Mouse (Mus musculus) kidney, postnatal 0 days (tissue): ENCODE data around the gene Bglap. TPM values are rescaled to one million over a fixed set of nuclear protein-coding genes. Genes with fewer than 3 reads are reported as not detected.
"Not testable (repeated sequence)": the region's sequence is repeated elsewhere in the genome, so short reads cannot be mapped to it uniquely, and the experiment has no call there.

Source experiments
- ATAC-seq: fragments of 200-750 bp; cut with Nextera tagmentation; replicated peaks from 2 replicates; pipeline ENCODE4 v1.8.0; 2017; ENCODE audit warnings: low read depth, moderate number of reproducible peaks, moderate TSS enrichment, moderate library complexity; ENCODE audit not compliant: low FRiP score
- DNase-seq: peaks from one replicate; pipeline ENCODE4 v3.0.0-alpha.2; 2016; ENCODE audit warnings: low spot score
- H3K27ac ChIP-seq: fragments of 300-500 bp; sonication (generic); 2 replicates; pipeline ENCODE4 v1.5.1; 2014; ENCODE audit warnings: mild to moderate bottlenecking
- H3K27me3 ChIP-seq: fragments of 300-500 bp; sonication (generic); 2 replicates; pipeline ENCODE4 v1.6.1; 2014; ENCODE audit warnings: low read length, mixed read lengths; ENCODE audit not compliant: insufficient read depth
- H3K36me3 ChIP-seq: fragments of 300-500 bp; sonication (generic); 2 replicates; pipeline ENCODE4 v1.6.1; 2014; ENCODE audit warnings: low read length, mixed read lengths; ENCODE audit not compliant: insufficient read depth
- H3K4me1 ChIP-seq: fragments of 300-500 bp; sonication (generic); replicated peaks from 2 replicates; pipeline ENCODE4 v1.6.1; 2014; ENCODE audit warnings: antibody characterized with exemption, low read length, mixed read lengths; ENCODE audit not compliant: insufficient read depth
- H3K4me2 ChIP-seq: fragments of 300-500 bp; sonication (generic); 2 replicates; pipeline ENCODE4 v1.6.1; 2014; ENCODE audit warnings: mild to moderate bottlenecking, low read length, moderate library complexity, mixed read lengths
- H3K4me3 ChIP-seq: fragments of 300-500 bp; sonication (generic); replicated peaks from 2 replicates; pipeline ENCODE4 v1.5.1; 2014; ENCODE audit warnings: low read depth, low read length
- H3K9ac ChIP-seq: fragments of 300-500 bp; sonication (generic); 2 replicates; pipeline ENCODE4 v1.6.1; 2014; ENCODE audit warnings: low read depth, low read length
- H3K9me3 ChIP-seq: fragments of 300-500 bp; sonication (generic); replicated peaks from 2 replicates; pipeline ENCODE4 v1.6.1; 2016; ENCODE audit warnings: low read length, inconsistent platforms, mixed read lengths
- CTCF ChIP-seq: IDR thresholded peaks from 2 replicates; pipeline ENCODE4 v1.5.1; 2016; ENCODE audit warnings: antibody characterized with exemption, low read depth, mild to moderate bottlenecking, moderate library complexity
- WGBS: fragments of 180-500 bp; shearing (Covaris S2); extraction: QIAGEN DNeasy Blood & Tissue Kit; methylation state at CpG from one replicate; pipeline ENCODE4 v1.1.7; 2014; 5-methylcytosine and 5-hydroxymethylcytosine counted together
- polyA plus RNA-seq: library from polyadenylated mRNA; unstranded; fragments of >200 nt; fragmentation: Nextera tagmentation; extraction: Ambion mirVana; gene quantifications from 2 replicates; pipeline ENCODE4 v1.2.1, GENCODE M21; 2015

Gene Bglap
- polyA plus RNA-seq, 1 experiment from 2014 or later: not detected

- no peak overlapping the region for H3K4me2 ChIP-seq
- 83% methylated on average over 2 of the region's 2 CpGs for WGBS
- TF ChIP-seq CTCF: no peak
- 0 out of 2 replicates have a peak, but pooled peaks cover 8% of the 10 kb centered on the region for H3K36me3 ChIP-seq
- no peak overlapping the region for H3K4me3 ChIP-seq
- no peaks in the 10 kb centered on the region for H3K9me3 ChIP-seq
- ATAC-seq (no peak), DNase-seq (no peak)
- H3K9ac ChIP-seq: no peak overlapping the region
- no peaks in the 10 kb centered on the region for H3K27me3 ChIP-seq
- H3K4me1 ChIP-seq: no peaks in the 10 kb centered on the region
- no peak overlapping the region for H3K27ac ChIP-seq
These were observed 14.4 kb upstream of the Bglap start for GRCm38 (mm10) chr3:88398666-88399065.

- H3K4me3 ChIP-seq: no peak overlapping the region
- no peaks in the 10 kb centered on the region for H3K27me3 ChIP-seq
- 0 out of 2 replicates have a peak, but pooled peaks cover 8% of the 10 kb centered on the region for H3K36me3 ChIP-seq
- H3K4me2 ChIP-seq: no peak overlapping the region
- no peaks in the 10 kb centered on the region for H3K4me1 ChIP-seq
- no peak overlapping the region for H3K27ac ChIP-seq
- H3K9ac ChIP-seq: no peak overlapping the region
- 82% methylated on average over 8 of the region's 8 CpGs for WGBS
- DNase-seq (no peak), ATAC-seq (no peak)
- TF ChIP-seq CTCF: no peak
- no peaks in the 10 kb centered on the region for H3K9me3 ChIP-seq
These were observed 11.5 kb upstream of the Bglap start for GRCm38 (mm10) chr3:88395742-88396141.

- Histone ChIP-seq H3K36me3 (0 out of 2 replicates have a peak, but pooled peaks cover 9% of the 10 kb centered on the region), H3K4me2 (no peak overlapping the region), H3K9me3 (no peaks in the 10 kb centered on the region; the same call in 1 of the 2 replicates), H3K27ac (no peak overlapping the region), H3K4me3 (no peak overlapping the region), H3K4me1 (no peaks in the 10 kb centered on the region), H3K9ac (no peak overlapping the region), H3K27me3 (no peaks in the 10 kb centered on the region)
- no peak for ATAC-seq
- TF ChIP-seq CTCF: no peak
- no peak for DNase-seq
- 95% methylated on average over 6 of the region's 6 CpGs for WGBS
These were observed 11.0 kb upstream of the Bglap start for GRCm38 (mm10) chr3:88395288-88395687.

- ATAC-seq: no peak
- no peak overlapping the region for H3K27ac ChIP-seq
- WGBS: 70% methylated on average over 9 of the region's 9 CpGs
These were observed 9.6 kb upstream of the Bglap start for GRCm38 (mm10) chr3:88393776-88394375.

GRCm38 (mm10) chr3:88382383-88382782, 1.9 kb downstream of the Bglap start:
- not testable (repeated sequence) for H3K9me3 ChIP-seq, H3K4me1 ChIP-seq, DNase-seq, H3K27me3 ChIP-seq, H3K4me3 ChIP-seq, H3K4me2 ChIP-seq, H3K36me3 ChIP-seq, H3K27ac ChIP-seq, H3K9ac ChIP-seq, ATAC-seq
- WGBS: 0% methylated on average over 1 of the region's 7 CpGs

More at GRCm38 (mm10) chr3:88393776-88394375, 9.6 kb upstream of the Bglap start:
- TF ChIP-seq CTCF: no peak
- no peak overlapping the region for H3K9ac ChIP-seq
- H3K4me1 ChIP-seq: no peaks in the 10 kb centered on the region
- no peak overlapping the region for H3K4me2 ChIP-seq
- no peaks in the 10 kb centered on the region for H3K27me3 ChIP-seq
- no peak overlapping the region for H3K4me3 ChIP-seq
- DNase-seq: no peak
- H3K9me3 ChIP-seq: no peaks in the 10 kb centered on the region; the same call in 1 of the 2 replicates
- 0 out of 2 replicates have a peak, but pooled peaks cover 10% of the 10 kb centered on the region for H3K36me3 ChIP-seq

- H3K9me3 ChIP-seq, H3K4me1 ChIP-seq, H3K9ac ChIP-seq, H3K4me3 ChIP-seq, H3K27me3 ChIP-seq, H3K36me3 ChIP-seq, H3K27ac ChIP-seq: not testable (repeated sequence)
- DNase-seq (peak; percentile 57), ATAC-seq (peak; percentile 85)
- peak overlapping the region; percentile 45 for H3K4me2 ChIP-seq
- 10% methylated on average over 18 of the region's 22 CpGs for WGBS
These were observed 2.6 kb downstream of the Bglap start for GRCm38 (mm10) chr3:88381389-88382315.

GRCm38 (mm10) chr3:88378599-88378998, 5.7 kb downstream of the Bglap start, which contains the start of gene Bglap2:
Bglap2 (minus strand) TSS chr3:88378699.
- not testable (repeated sequence) for H3K27ac ChIP-seq, ATAC-seq, H3K4me3 ChIP-seq, H3K27me3 ChIP-seq, H3K4me1 ChIP-seq, DNase-seq, H3K36me3 ChIP-seq, H3K9me3 ChIP-seq, H3K4me2 ChIP-seq, H3K9ac ChIP-seq
- WGBS: 76% methylated on average over 5 of the region's 5 CpGs

- H3K9ac ChIP-seq, H3K4me1 ChIP-seq, ATAC-seq, DNase-seq, H3K4me3 ChIP-seq, H3K27me3 ChIP-seq, H3K9me3 ChIP-seq, H3K36me3 ChIP-seq: not testable (repeated sequence)
- 0 out of 2 replicates have a peak overlapping the region, but pooled peaks have one; percentile 64 for H3K27ac ChIP-seq
- peak overlapping the region; percentile 39; the same call in 1 of the 2 replicates for H3K4me2 ChIP-seq
- 16% methylated on average over 5 of the region's 7 CpGs for WGBS
These were observed 7.6 kb downstream of the Bglap start for GRCm38 (mm10) chr3:88376644-88377043.
